Mouse (Mus musculus): ENCODE results near the gene Pax3. TPM values are rescaled to one million over a fixed set of nuclear protein-coding genes. Genes with fewer than 3 reads are reported as not detected.

The Pax3 gene
- polyA plus RNA-seq, 1 experiment = not detected

- Histone ChIP-seq H3K36me3 (ENCODE audit: control insufficient read depth) (no peaks in the 10 kb centered on the region), H3K4me3 (replicated peaks) (no peak overlapping the region), H3K9me3 (ENCODE audit: control insufficient read depth, low read length) (no peaks in the 10 kb centered on the region), H3K27me3 (ENCODE audit: control insufficient read depth) (peaks cover 91% of the 10 kb centered on the region), H3K4me1 (ENCODE audit: control insufficient read depth) (no peaks in the 10 kb centered on the region)
- no peak for TF ChIP-seq GATA1 (IDR thresholded peaks at IDR 0.05; ENCODE audit: low read length)
- no peak for TF ChIP-seq TAL1 (IDR thresholded peaks at IDR 0.05; ENCODE audit: low read length)
Measured at GRCm38 (mm10) chr1:78215749-78216508, 19.0 kb upstream of the Pax3 start.

- peaks cover 94% of the 10 kb centered on the region for H3K27me3 ChIP-seq (ENCODE audit: control insufficient read depth)
- no peaks in the 10 kb centered on the region for H3K36me3 ChIP-seq (ENCODE audit: control insufficient read depth)
- no peak overlapping the region for H3K4me3 ChIP-seq (replicated peaks)
- H3K9me3 ChIP-seq (ENCODE audit: control insufficient read depth, low read length) = no peaks in the 10 kb centered on the region
- H3K4me1 ChIP-seq (ENCODE audit: control insufficient read depth) = no peaks in the 10 kb centered on the region
- TF ChIP-seq GATA1 (IDR thresholded peaks at IDR 0.05; ENCODE audit: low read length) (no peak), TAL1 (IDR thresholded peaks at IDR 0.05; ENCODE audit: low read length) (no peak)
Measured at GRCm38 (mm10) chr1:78211041-78211440, 14.1 kb upstream of the Pax3 start.

GRCm38 (mm10) chr1:78210568-78210967, 13.6 kb upstream of the Pax3 start:
- peaks cover 94% of the 10 kb centered on the region for H3K27me3 ChIP-seq (ENCODE audit: control insufficient read depth)
- TF ChIP-seq GATA1 (IDR thresholded peaks at IDR 0.05; ENCODE audit: low read length) = no peak
- TF ChIP-seq TAL1 (IDR thresholded peaks at IDR 0.05; ENCODE audit: low read length) = no peak
- no peaks in the 10 kb centered on the region for H3K36me3 ChIP-seq (ENCODE audit: control insufficient read depth)
- no peaks in the 10 kb centered on the region for H3K4me1 ChIP-seq (ENCODE audit: control insufficient read depth)
- H3K9me3 ChIP-seq (ENCODE audit: control insufficient read depth, low read length) = no peaks in the 10 kb centered on the region
- H3K4me3 ChIP-seq (replicated peaks) = no peak overlapping the region

- Histone ChIP-seq H3K9me3 (ENCODE audit: control insufficient read depth, low read length) (no peaks in the 10 kb centered on the region), H3K36me3 (ENCODE audit: control insufficient read depth) (no peaks in the 10 kb centered on the region), H3K27me3 (ENCODE audit: control insufficient read depth) (peaks cover 97% of the 10 kb centered on the region), H3K4me3 (replicated peaks) (no peak overlapping the region), H3K4me1 (ENCODE audit: control insufficient read depth) (no peaks in the 10 kb centered on the region)
- TF ChIP-seq GATA1 (IDR thresholded peaks at IDR 0.05; ENCODE audit: low read length) (no peak), TAL1 (IDR thresholded peaks at IDR 0.05; ENCODE audit: low read length) (no peak)
Measured at GRCm38 (mm10) chr1:78208281-78208814, 11.4 kb upstream of the Pax3 start.

- Histone ChIP-seq H3K36me3 (ENCODE audit: control insufficient read depth) (no peaks in the 10 kb centered on the region), H3K9me3 (ENCODE audit: control insufficient read depth, low read length) (no peaks in the 10 kb centered on the region; the same call in 1 of the 2 replicates), H3K27me3 (ENCODE audit: control insufficient read depth) (peaks cover 100% of the 10 kb centered on the region), H3K4me3 (replicated peaks) (no peak overlapping the region), H3K4me1 (ENCODE audit: control insufficient read depth) (no peaks in the 10 kb centered on the region)
- TF ChIP-seq GATA1 (IDR thresholded peaks at IDR 0.05; ENCODE audit: low read length) (no peak), TAL1 (IDR thresholded peaks at IDR 0.05; ENCODE audit: low read length) (no peak)
Measured at GRCm38 (mm10) chr1:78204341-78204740, 7.4 kb upstream of the Pax3 start.

GRCm38 (mm10) chr1:78203622-78204211, 6.8 kb upstream of the Pax3 start:
- Histone ChIP-seq H3K27me3 (ENCODE audit: control insufficient read depth) (peaks cover 100% of the 10 kb centered on the region), H3K9me3 (ENCODE audit: control insufficient read depth, low read length) (no peaks in the 10 kb centered on the region; the same call in 1 of the 2 replicates), H3K36me3 (ENCODE audit: control insufficient read depth) (no peaks in the 10 kb centered on the region), H3K4me1 (ENCODE audit: control insufficient read depth) (no peaks in the 10 kb centered on the region), H3K4me3 (replicated peaks) (no peak overlapping the region)
- TF ChIP-seq TAL1 (IDR thresholded peaks at IDR 0.05; ENCODE audit: low read length) = no peak

GRCm38 (mm10) chr1:78203086-78203614, 6.2 kb upstream of the Pax3 start:
- H3K9me3 ChIP-seq (ENCODE audit: control insufficient read depth, low read length) = no peaks in the 10 kb centered on the region; the same call in 1 of the 2 replicates
- H3K4me1 ChIP-seq (ENCODE audit: control insufficient read depth) = no peaks in the 10 kb centered on the region
- no peak overlapping the region for H3K4me3 ChIP-seq (replicated peaks)
- no peaks in the 10 kb centered on the region for H3K36me3 ChIP-seq (ENCODE audit: control insufficient read depth)
- TF ChIP-seq GATA1 (IDR thresholded peaks at IDR 0.05; ENCODE audit: low read length) = no peak
- no peak for TF ChIP-seq TAL1 (IDR thresholded peaks at IDR 0.05; ENCODE audit: low read length)
- H3K27me3 ChIP-seq (ENCODE audit: control insufficient read depth) = peaks cover 100% of the 10 kb centered on the region

GRCm38 (mm10) chr1:78202466-78203085, 5.6 kb upstream of the Pax3 start:
- no peaks in the 10 kb centered on the region; the same call in 1 of the 2 replicates for H3K9me3 ChIP-seq (ENCODE audit: control insufficient read depth, low read length)
- no peaks in the 10 kb centered on the region for H3K4me1 ChIP-seq (ENCODE audit: control insufficient read depth)
- peaks cover 100% of the 10 kb centered on the region for H3K27me3 ChIP-seq (ENCODE audit: control insufficient read depth)
- TF ChIP-seq GATA1 (IDR thresholded peaks at IDR 0.05; ENCODE audit: low read length) (no peak), TAL1 (IDR thresholded peaks at IDR 0.05; ENCODE audit: low read length) (no peak)
- no peaks in the 10 kb centered on the region for H3K36me3 ChIP-seq (ENCODE audit: control insufficient read depth)
- H3K4me3 ChIP-seq (replicated peaks) = no peak overlapping the region
